Mouse (Mus musculus) lung, embryonic 15.5 days (tissue): ENCODE measurements at regions not wholly inside any gene's neighbourhood (a gene's known extent, or its start where the extent isn't known, plus 50 kb on each side); places are given as distances from the start of the nearest gene placed in this dataset.
"Not testable (repeated sequence)": the region's sequence is repeated elsewhere in the genome, so short reads cannot be mapped to it uniquely, and the experiment has no call there.

Source experiments
- ATAC-seq: fragments of 200-750 bp; cut with Nextera tagmentation; 2 replicates; pipeline ENCODE4 v1.8.0; 2017; ENCODE audit warnings: moderate number of reproducible peaks, borderline replicate concordance; ENCODE audit not compliant: low FRiP score, low TSS enrichment; ENCODE audit errors: extremely low read depth
- H3K27ac ChIP-seq: fragments of 300-500 bp; sonication (generic); 2 replicates; pipeline ENCODE4 v1.5.1; 2015; ENCODE audit warnings: moderate library complexity, mild to moderate bottlenecking, inconsistent platforms
- H3K27me3 ChIP-seq: fragments of 300-500 bp; sonication (generic); 2 replicates; pipeline ENCODE4 v1.6.1; 2015; ENCODE audit warnings: inconsistent platforms
- H3K36me3 ChIP-seq: fragments of 300-500 bp; sonication (generic); 2 replicates; pipeline ENCODE4 v1.6.1; 2015; ENCODE audit warnings: inconsistent platforms
- H3K4me1 ChIP-seq: fragments of 300-500 bp; sonication (generic); 2 replicates; pipeline ENCODE4 v1.6.1; 2015; ENCODE audit warnings: inconsistent platforms
- H3K4me2 ChIP-seq: fragments of 300-500 bp; sonication (generic); 2 replicates; pipeline ENCODE4 v1.6.1; 2015; ENCODE audit warnings: inconsistent platforms, mild to moderate bottlenecking, moderate library complexity
- H3K4me3 ChIP-seq: fragments of 300-500 bp; sonication (generic); 2 replicates; pipeline ENCODE4 v1.5.1; 2015; ENCODE audit warnings: mild to moderate bottlenecking, inconsistent platforms
- H3K9ac ChIP-seq: fragments of 300-500 bp; sonication (generic); 2 replicates; pipeline ENCODE4 v1.6.1; 2015; ENCODE audit warnings: inconsistent platforms
- H3K9me3 ChIP-seq: fragments of 300-500 bp; sonication (generic); 2 replicates; pipeline ENCODE4 v1.6.1; 2016; ENCODE audit warnings: inconsistent platforms
- WGBS: fragments of 180-500 bp; shearing (Covaris S2); methylation state at CpG from one replicate; pipeline ENCODE4 v1.1.7; 2015; 5-methylcytosine and 5-hydroxymethylcytosine counted together

DNA sequence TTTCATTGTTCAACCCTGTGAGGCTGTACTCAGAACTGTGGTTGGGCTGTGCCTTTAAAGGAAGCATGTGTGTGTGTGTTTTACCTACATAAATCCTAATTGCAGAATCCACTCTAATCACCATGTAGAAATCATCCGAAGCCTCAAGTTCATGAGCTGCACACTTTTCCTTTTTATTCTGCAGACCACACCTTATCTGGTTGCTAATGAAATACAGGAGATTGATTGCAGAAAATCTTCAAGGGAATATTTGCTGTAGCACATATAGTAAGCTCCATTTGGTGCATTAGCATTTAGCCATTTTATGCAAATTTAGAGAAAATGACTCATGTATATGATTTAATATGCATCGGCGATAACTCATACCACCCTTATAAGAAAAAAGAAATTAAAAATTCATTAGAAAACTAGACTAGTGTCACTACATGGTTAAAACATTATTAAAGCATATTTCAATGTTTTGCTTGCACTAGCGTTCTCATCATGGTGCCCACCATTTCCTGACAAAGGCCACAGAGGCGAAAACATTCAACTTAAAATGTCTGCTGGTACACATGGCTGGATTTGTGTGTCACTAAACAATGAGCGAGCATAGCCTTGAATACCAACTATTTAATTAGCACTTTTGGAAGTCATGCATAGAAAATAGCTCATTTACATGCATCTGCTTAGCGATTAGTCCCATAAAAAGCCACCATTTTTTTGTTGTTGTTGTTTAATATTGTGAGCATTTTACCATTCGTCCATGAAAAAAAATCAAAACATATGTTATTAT lies 245.7 kb downstream of the Mef2c start:
- Histone ChIP-seq H3K27me3 (peaks cover 18% of the 10 kb centered on the region), H3K9me3 (no peaks in the 10 kb centered on the region), H3K9ac (no peak overlapping the region), H3K27ac (no peak overlapping the region), H3K4me3 (no peak overlapping the region), H3K36me3 (no peaks in the 10 kb centered on the region), H3K4me2 (no peak overlapping the region), H3K4me1 (peaks cover 6% of the 10 kb centered on the region; the same call in 1 of the 2 replicates)
- ATAC-seq = no peak
- WGBS = 72% methylated on average over 8 of the region's 8 CpGs

DNA sequence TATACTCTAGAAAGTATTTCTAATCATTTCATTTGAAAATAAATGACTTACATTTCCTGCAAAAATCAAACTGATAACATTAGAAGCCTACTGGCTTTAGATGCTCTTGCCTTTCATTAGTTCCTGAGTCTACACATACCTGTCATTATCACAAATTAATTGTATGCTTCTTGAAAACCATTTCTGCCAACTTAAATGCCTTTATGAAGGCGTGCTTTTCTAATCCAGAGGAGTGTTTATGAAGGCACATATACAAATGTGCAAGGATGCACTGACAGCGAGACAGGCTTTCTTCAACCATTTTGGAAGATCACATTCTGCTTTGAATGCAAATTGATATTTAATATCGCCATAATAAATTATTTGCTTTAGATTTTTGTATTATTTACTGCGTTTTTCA lies 246.6 kb downstream of the Mef2c start:
- Histone ChIP-seq H3K9me3 (no peaks in the 10 kb centered on the region), H3K4me1 (no peaks in the 10 kb centered on the region), H3K4me3 (no peak overlapping the region), H3K4me2 (no peak overlapping the region), H3K36me3 (no peaks in the 10 kb centered on the region), H3K27me3 (peaks cover 9% of the 10 kb centered on the region), H3K27ac (no peak overlapping the region), H3K9ac (no peak overlapping the region)
- ATAC-seq = no peak
- WGBS = 52% methylated on average over 4 of the region's 4 CpGs

DNA sequence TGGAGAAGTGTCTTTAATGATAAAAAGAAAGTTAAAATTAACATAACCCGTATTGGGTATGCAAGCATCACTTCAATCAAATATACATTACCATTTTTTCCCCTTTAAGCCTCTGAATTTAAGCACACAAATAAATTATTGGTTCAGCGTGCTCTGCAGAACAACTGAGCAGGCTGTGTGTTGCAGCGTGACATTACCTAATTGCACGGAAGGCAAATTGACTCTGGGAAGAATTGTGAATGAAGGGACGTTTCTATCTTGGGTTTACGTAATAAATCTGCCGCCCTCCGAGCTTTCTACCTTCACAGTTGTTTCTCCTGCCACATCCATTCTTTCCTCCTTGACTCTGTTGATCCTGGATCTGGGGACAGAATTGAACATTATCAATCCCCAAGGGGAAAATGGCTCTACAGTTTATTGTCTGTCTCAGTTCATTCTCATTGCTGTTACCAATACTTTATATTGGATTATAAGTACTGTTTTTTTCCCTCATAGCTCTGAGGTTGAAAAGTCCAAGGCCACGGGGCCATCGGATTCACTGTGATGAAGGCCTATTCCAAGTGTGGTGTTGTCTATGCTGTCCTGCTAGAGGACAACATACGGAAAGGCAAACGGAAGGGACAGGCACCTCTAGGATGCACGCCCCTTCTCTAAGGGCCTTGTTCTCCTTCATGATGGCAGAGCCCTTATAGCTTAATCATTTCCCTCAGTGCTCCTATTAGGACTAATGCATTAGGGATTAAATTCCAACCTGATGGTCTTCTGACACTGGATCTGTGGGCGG lies 256.7 kb downstream of the Mef2c start:
- WGBS = 80% methylated on average over 14 of the region's 14 CpGs
- no peak overlapping the region for H3K27ac ChIP-seq
- H3K9ac ChIP-seq = no peak overlapping the region
- no peaks in the 10 kb centered on the region for H3K4me1 ChIP-seq
- H3K36me3 ChIP-seq = no peaks in the 10 kb centered on the region
- H3K4me2 ChIP-seq = no peak overlapping the region
- H3K27me3 ChIP-seq = no peaks in the 10 kb centered on the region
- ATAC-seq = no peak
- no peaks in the 10 kb centered on the region for H3K9me3 ChIP-seq
- H3K4me3 ChIP-seq = no peak overlapping the region

GRCm38 (mm10) chr13:83762484-83762883 lies 258.6 kb downstream of the Mef2c start:
- Histone ChIP-seq H3K36me3 (no peaks in the 10 kb centered on the region), H3K27me3 (no peaks in the 10 kb centered on the region), H3K9ac (no peak overlapping the region), H3K4me2 (no peak overlapping the region), H3K27ac (no peak overlapping the region), H3K4me1 (no peaks in the 10 kb centered on the region), H3K9me3 (no peaks in the 10 kb centered on the region), H3K4me3 (no peak overlapping the region)
- no peak for ATAC-seq
- 95% methylated on average over 1 of the region's 1 CpGs for WGBS

GRCm38 (mm10) chr13:83763288-83763687 lies 259.5 kb downstream of the Mef2c start:
- not testable (repeated sequence) for H3K9me3 ChIP-seq, H3K27ac ChIP-seq, ATAC-seq, H3K4me1 ChIP-seq, H3K9ac ChIP-seq, H3K36me3 ChIP-seq, H3K4me3 ChIP-seq, H3K27me3 ChIP-seq, H3K4me2 ChIP-seq
- 64% methylated on average over 5 of the region's 5 CpGs for WGBS

- H3K36me3 ChIP-seq = no peaks in the 10 kb centered on the region
- H3K27ac ChIP-seq = no peak overlapping the region
- H3K4me2 ChIP-seq = no peak overlapping the region
- no peak overlapping the region for H3K4me3 ChIP-seq
- no peaks in the 10 kb centered on the region for H3K27me3 ChIP-seq
- ATAC-seq = no peak
- no peaks in the 10 kb centered on the region for H3K4me1 ChIP-seq
- no peaks in the 10 kb centered on the region for H3K9me3 ChIP-seq
- H3K9ac ChIP-seq = no peak overlapping the region
Measured at GRCm38 (mm10) chr13:83785643-83786042, 281.8 kb downstream of the Mef2c start.

- H3K4me3 ChIP-seq = no peak overlapping the region
- WGBS = 45% methylated on average over 1 of the region's 1 CpGs
- H3K4me1 ChIP-seq = no peaks in the 10 kb centered on the region
- no peak overlapping the region for H3K27ac ChIP-seq
- H3K9ac ChIP-seq = no peak overlapping the region
- no peaks in the 10 kb centered on the region for H3K36me3 ChIP-seq
- H3K9me3 ChIP-seq = no peaks in the 10 kb centered on the region
- H3K27me3 ChIP-seq = no peaks in the 10 kb centered on the region
- no peak for ATAC-seq
- H3K4me2 ChIP-seq = no peak overlapping the region
Measured at GRCm38 (mm10) chr13:83809535-83809934, 305.7 kb downstream of the Mef2c start.

DNA sequence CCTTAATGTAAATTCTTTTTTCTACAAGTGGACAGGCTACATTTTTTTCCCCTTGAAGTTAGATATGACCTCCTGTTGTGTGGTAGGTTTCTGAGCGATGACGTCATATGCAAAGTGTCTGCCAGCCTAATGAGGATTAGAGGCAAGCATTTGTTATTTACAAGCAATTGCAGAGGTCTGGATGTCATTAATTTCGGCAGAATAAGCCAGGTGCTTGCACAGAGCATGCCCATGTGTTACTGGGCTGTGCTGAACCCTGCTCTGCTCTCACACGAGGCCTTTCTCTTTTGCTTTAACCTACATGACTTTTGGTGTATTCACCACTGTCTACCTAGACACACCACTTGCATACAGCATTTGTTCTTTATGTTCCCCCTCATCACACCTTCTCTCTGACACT lies 316.5 kb downstream of the Mef2c start:
- Histone ChIP-seq H3K27me3 (no peaks in the 10 kb centered on the region), H3K27ac (no peak overlapping the region), H3K36me3 (no peaks in the 10 kb centered on the region), H3K9ac (no peak overlapping the region), H3K4me1 (no peaks in the 10 kb centered on the region), H3K4me2 (no peak overlapping the region), H3K4me3 (no peak overlapping the region), H3K9me3 (no peaks in the 10 kb centered on the region)
- ATAC-seq = no peak
- 55% methylated on average over 4 of the region's 4 CpGs for WGBS

DNA sequence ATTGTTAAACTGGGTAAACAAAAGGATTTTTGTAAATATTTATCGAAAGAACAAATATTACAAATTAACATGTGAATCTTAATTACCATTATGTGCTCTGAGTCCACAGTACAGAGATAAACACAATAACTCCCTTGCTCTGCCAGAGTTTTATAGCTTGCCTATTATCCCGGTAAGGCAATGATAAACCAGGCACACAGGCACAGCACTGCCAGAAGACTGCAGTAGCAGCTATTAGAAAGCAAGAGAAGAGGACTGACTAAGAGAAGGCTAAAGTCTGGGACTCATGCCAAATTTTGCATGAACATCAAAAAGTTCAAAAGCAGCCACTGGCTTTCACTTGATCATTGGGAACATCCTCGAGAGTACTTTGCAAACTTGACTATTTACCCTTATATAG lies 316.9 kb downstream of the Mef2c start:
- Histone ChIP-seq H3K9ac (no peak overlapping the region), H3K36me3 (no peaks in the 10 kb centered on the region), H3K9me3 (no peaks in the 10 kb centered on the region), H3K4me3 (no peak overlapping the region), H3K4me2 (no peak overlapping the region), H3K27ac (no peak overlapping the region), H3K4me1 (no peaks in the 10 kb centered on the region), H3K27me3 (no peaks in the 10 kb centered on the region)
- ATAC-seq = no peak
- WGBS = 54% methylated on average over 3 of the region's 3 CpGs

- H3K27ac ChIP-seq = no peak overlapping the region
- H3K4me2 ChIP-seq = no peak overlapping the region
- H3K4me1 ChIP-seq = no peaks in the 10 kb centered on the region
- ATAC-seq = no peak
- no peaks in the 10 kb centered on the region for H3K27me3 ChIP-seq
- H3K9ac ChIP-seq = no peak overlapping the region
- H3K9me3 ChIP-seq = no peaks in the 10 kb centered on the region
- 79% methylated on average over 4 of the region's 4 CpGs for WGBS
- H3K36me3 ChIP-seq = no peaks in the 10 kb centered on the region
- no peak overlapping the region for H3K4me3 ChIP-seq
Measured at GRCm38 (mm10) chr13:83824926-83825325, 321.1 kb downstream of the Mef2c start.

GRCm38 (mm10) chr13:83826841-83827463 lies 323.1 kb downstream of the Mef2c start:
- WGBS = 75% methylated on average over 4 of the region's 4 CpGs
- Histone ChIP-seq H3K4me1 (no peaks in the 10 kb centered on the region), H3K9me3 (no peaks in the 10 kb centered on the region), H3K9ac (no peak overlapping the region), H3K4me3 (no peak overlapping the region), H3K36me3 (no peaks in the 10 kb centered on the region), H3K27ac (no peak overlapping the region), H3K4me2 (no peak overlapping the region), H3K27me3 (no peaks in the 10 kb centered on the region)
- ATAC-seq = no peak
